Mouse (Mus musculus) R1 (cell line): ENCODE results near the gene Hba-a2.
"Not testable (repeated sequence)": the region's sequence is repeated elsewhere in the genome, so short reads cannot be mapped to it uniquely, and the experiment has no call there.

Source experiments
- DNase-seq: peaks from one replicate; pipeline ENCODE4 v3.0.0-alpha.2; 2018; ENCODE audit warnings: low read depth, low spot score

The Hba-a2 gene

DNA sequence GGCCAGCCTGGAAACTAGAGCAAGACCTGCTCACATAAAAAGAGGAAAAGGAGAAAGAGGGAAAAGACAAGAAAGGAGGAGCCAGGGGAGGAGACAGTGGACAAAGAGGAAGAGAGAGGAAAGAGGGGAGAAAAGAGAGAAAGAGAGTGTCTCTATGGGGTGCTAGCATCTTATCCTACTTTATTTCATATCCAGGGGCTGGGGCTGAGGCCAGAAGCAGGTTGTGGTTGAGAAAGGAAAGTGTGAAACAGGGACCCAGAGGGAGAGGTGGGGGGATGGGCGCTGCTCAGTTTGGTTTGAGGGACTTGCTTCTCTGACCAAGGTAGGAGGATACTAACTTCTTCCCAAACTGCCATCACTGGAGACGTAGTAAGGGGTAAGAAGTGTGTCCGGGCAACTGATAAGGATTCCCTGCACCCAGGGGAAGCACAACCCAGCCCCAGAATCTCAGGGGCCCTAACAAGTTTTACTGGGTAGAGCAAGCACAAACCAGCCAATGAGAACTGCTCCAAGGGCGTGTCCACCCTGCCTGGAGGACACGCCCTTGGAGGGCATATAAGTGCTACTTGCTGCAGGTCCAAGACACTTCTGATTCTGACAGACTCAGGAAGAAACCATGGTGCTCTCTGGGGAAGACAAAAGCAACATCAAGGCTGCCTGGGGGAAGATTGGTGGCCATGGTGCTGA is 13.1 kb upstream of the Hba-a2 start, which contains the start of gene Hba-a1:
Gene Hba-a1 (plus strand): TSS at position 421 of the 687 bp plus-strand sequence.
- not testable (repeated sequence) for DNase-seq

DNA sequence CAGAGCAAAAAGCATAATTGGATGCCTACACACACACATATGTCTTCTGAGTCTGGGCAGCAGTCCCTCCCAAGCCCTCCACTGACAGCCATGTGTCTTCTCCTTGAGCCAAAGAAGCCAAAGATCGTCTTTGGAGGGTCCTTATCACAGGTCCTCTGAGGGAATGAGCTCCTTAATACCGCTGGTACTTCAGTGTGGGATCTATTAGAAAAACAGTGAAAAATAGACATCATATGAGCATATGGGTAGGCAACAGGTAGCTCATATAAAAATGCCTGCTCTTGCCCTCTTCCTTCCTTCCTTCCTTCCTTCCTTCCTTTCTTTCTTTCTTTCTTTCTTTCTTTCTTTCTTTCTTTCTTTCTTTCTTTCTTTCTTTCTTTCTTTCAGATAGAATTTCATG is 11.7 kb upstream of the Hba-a2 start:
- DNase-seq: not testable (repeated sequence)

DNA sequence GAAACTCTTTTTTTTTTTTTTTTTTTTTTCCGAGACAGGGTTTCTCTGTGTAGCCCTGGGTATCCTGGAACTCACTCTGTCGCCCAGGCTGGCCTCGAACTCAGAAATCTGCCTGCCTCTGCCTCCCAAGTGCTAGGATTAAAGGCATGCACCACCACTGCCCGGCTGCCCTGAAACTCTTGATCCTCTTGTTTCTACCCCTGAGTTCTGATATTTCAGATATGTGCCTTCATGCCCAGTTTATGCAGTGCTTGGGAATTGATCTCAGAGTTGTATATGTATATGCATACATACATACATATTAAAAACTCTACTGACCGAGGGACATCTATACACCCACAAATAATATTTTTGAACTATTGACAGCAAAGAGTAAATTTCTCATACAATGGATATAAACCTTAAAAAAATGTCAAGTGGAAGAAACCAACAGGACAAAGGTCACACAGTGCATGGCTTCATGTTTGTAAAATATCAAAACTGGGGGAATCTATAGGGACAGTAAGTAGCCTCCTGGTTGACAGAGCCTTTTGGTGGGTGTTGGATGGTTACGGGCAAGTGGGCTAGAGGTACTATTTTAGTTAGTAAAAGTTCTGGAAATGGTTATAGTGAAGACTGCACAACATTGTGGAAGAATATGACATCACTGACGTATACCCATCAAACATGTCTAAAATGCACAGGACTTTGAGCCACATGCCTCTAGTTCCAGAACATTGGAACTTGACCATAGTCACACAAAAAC is 11.1 kb upstream of the Hba-a2 start:
- no peak for DNase-seq

DNA sequence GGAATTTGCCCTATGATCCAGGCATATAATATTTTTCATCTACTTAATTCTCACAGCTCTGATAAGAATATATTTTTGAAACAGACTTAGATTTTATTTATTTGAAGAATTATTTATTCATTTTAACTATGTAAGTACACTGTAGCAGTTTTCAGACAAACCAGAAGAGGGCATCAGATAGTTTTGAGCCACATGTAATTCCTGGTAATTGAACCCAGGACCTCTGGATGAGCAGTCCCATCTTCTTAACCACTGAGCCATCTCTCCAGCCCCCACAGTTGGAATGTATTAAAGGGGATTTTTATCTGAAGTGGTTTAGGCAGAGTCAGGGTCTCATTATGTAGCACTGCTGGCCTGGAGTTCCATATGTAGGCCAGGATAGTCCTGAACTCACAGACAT is 10.4 kb upstream of the Hba-a2 start:
- not testable (repeated sequence) for DNase-seq

DNA sequence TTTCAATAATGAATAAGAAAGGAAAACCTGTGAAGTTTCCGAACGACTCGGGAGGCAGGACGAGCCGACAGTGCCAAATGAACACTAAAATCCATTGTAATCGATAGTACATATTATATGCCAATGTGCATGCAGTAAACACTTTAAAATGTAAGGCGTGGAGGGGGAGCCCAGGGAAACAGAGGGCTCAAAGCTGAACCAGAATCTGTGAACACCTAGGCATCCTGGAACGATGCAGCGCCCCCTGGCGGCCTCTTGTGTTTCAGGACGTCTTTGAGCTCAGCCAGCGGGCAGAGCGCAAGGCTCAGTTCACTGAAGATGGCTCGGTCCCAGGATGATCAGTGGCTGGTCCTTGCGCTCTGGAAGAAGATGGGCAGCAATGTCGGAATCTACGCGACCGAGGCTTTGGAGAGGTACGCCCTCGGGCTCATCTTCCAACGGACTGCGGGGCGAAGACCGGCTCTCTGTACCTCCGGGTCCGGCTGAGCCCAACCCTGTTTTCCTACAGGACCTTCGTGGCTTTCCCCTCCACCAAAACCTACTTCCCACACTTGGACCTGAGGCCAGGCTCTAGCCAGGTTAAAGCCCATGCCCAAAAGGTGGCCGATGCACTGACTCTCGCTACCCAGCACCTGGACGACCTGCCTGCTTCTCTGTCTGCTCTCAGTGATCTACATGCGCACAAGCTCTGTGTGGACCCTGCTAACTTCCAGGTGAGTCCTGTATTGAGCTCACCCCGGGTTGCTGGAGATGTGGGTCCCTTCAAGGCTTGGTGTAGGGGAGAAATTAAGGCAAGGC is 9.4 kb upstream of the Hba-a2 start, which contains the start of gene Hbq1b:
Gene Hbq1b (plus strand): TSS at position 271 of the 798 bp plus-strand sequence.
- DNase-seq: peak; percentile 65

DNA sequence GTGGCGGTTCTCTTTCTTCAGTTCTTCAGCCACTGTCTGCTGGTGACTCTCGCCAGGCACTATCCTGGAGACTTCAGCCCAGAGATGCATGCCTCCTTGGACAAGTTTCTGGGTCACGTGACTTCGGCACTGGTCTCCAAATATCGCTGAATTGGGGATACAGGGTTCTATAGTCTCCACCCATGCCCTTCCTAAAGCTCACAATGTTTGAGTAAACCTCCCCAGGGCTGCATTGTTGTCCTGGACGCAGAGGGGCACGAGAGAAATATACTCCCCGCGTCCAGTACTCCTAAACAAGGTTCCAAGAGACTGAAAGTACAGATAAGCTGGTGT is 8.8 kb upstream of the Hba-a2 start:
- peak; percentile 51 for DNase-seq

DNA sequence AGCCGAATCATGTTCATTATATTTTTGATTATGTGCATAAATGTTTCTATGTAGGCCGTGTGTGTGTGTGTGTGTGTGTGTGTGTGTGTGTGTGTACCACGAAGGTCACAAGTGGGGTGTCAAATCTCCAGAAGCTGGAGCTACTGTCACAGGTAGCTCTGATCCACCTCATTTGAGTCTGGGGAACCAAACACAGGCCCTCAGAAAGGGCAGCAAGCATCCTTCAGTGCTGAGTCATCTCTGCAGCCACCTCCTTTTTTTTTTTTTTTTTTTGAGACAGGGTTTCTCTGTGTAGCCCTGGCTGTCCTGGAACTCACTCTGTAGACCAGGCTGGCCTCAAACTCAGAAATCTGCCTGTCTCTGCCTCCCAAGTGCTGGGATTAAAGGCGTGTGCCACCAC is 3.5 kb upstream of the Hba-a2 start:
- not testable (repeated sequence) for DNase-seq

DNA sequence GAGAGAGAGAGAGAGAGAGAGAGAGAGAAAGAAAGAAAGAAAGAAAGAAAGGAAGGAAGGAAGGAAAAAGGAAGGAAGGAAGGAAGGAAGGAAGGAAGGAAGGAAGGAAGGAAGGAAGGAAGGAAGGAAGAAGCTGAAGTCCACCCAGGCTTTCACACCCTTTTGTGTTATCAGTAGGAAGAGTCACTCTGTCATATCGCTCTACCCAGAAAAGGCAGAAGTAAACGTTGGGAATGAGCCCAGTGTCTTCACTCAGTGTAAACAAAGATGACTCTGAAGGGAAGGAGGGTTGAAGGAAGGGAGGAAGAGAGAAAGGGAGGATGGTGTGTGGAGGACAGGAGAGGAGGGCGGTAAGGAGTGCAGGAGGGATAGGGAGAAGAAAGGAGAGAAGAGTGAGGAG is 2.8 kb upstream of the Hba-a2 start:
- not testable (repeated sequence) for DNase-seq

DNA sequence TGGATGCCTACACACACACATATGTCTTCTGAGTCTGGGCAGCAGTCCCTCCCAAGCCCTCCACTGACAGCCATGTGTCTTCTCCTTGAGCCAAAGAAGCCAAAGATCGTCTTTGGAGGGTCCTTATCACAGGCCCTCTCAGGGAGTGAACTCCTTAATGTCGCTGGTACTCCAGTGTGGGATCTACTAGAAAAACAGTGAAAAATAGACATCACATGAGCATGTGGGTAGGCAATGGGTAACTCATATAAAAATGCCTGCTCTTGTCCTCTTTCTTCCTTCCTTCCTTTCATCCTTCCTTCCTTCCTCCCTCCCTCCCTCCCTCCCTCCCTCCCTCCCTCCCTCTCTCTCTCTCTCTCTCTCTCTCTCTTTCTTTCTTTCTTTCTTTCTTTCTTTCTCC is 1.1 kb downstream of the Hba-a2 start:
- not testable (repeated sequence) for DNase-seq

DNA sequence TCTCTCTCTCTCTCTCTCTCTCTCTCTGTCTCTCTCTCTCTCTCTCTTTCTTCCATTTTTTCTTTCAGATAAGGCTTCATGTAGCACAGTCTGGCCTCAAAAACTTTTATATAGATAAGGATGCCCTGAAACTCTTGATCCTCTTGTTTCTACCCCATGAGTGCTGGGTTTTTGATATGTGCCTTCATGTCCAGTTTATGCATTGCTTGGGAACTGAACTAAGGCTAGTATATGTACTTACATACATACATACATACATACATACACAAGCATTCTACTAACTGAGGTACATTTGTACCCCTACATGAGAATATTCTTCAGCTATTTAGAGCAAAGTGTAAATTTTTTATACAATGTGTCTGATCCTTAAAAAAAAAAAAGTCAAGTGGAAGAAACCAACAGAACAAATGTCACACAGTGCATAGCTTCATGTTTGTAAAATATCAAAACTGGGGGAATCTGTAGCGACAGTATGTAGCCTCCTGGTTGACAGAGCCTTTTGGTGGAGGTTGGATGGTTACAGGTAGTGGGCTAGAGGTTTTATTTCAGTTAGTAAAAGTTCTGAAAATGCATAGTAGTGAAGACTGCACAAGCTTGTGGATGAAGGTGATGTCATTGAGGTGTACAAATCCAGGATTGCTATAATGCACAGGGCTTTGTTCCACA is 1.7 kb downstream of the Hba-a2 start:
- no peak for DNase-seq

DNA sequence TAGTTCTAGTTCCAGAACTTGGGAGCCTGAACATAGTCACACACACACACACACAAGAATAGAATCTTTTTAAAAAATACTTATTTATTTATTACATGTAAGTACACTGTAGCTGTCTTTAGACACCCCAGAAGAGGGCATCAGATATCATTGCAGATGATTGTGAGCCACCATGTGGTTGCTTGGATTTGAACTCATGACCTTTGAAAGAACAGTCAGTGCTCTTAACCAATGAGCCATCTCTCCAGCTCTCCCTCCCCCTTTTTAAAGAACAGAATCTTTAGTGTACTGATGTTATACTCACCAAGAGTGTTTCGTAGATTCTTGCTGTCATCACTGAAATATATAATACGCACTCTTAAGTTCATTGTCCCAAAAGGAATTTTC is 2.2 kb downstream of the Hba-a2 start:
- no peak for DNase-seq

DNA sequence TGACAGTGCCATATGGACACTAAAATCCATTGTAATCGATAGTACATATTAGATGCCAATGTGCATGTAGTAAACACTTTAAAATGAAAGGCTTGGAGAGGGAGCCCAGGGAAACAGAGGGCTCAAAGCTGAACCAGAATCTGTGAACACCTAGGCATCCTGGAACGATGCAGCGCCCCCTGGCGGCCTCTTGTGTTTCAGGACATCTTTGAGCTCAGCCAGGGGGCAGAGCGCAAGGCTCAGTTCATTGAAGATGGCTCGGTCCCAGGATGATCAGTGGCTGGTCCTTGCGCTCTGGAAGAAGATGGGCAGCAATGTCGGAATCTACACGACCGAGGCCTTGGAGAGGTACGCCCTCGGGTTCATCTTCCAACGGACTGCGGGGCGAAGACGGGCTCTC is 3.6 kb downstream of the Hba-a2 start, which contains the start of gene Hbq1a:
Gene Hbq1a (plus strand): TSS at position 205 of the 400 bp plus-strand sequence.
- peak; percentile 47 for DNase-seq

DNA sequence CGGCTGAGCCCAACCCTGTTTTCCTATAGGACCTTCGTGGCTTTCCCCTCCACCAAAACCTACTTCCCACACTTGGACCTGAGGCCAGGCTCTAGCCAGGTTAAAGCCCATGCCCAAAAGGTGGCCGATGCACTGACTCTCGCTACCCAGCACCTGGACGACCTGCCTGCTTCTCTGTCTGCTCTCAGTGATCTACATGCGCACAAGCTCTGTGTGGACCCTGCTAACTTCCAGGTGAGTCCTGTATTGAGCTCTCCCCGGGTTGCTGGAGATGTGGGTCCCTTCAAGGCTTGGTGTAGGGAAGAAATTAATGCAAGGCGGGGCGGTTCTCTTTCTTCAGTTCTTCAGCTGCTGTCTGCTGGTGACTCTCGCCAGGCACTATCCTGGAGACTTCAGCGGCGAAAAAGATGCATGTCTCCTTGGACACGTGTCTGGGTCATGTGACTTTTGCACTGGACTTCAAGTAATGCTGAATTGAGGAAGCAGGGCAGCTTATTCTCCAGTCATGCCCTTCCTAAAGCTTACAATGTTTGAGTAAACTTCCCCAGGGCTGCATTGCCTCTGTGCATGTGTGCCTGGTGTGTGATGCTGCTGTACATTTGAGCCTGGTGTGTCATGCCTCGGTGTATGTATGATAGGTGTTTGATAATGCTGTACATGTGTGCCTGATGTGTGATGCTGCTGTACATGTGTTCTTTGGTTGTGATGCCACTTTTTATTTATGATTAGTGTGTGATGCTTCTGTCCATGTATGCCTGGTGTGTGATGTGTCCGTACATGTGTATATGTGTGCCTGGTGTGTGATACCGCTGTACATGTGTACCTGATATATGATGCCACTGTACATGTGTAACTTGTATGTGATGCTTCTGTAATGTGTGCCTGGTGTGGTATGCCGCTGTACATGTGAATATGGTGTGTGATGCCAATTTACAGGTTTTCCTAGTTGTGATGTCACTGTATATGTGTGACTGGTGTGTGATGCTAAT is 4.3 kb downstream of the Hba-a2 start:
- peak; percentile 31 for DNase-seq

DNA sequence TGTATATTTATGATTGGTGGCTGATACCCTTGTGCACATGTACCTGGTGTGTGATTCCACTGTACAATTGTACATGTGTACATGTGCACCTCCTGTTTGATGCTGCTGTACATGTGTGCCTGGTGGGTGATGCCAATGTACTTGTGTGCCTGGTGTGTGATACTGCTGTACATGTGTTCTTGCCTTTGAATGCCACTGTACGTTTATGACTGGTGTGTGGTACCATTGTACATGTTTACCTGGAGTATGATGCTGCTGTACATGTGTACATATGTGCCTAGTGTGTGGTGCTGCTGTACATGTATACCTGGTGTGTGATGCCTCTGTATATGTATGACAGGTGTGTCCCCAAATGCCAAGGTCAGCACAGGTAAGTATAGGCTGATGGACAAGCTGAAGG is 5.2 kb downstream of the Hba-a2 start:
- no peak for DNase-seq

DNA sequence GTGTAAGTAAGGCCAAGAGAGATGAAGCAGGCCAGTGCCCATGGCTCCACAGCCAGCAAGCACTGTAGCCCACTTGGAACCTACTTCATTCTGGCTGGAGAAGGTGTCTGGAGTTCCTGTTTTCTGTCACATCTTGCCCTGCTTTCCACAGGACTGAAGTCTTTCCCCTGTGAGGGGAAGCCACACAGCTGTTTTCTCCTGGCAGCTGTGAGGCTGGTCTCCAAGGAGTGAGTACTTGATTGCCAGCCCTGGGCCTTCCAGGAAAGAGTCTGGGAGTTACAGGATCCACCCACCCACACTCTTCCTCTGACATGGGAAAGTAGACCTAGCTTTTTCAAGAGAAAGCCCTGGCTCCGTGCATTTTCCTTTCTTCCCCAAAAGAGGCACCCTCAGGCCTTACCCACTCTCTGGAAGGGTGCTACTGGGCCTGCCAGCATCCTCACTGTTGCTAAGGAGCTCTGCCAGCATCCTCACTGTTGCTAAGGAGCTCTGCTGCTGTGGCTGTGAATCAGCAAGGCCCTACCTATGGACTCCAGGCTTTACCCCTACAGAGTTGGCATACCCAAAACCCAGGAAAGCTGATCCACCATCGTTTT is 6.6 kb downstream of the Hba-a2 start:
- DNase-seq: no peak

DNA sequence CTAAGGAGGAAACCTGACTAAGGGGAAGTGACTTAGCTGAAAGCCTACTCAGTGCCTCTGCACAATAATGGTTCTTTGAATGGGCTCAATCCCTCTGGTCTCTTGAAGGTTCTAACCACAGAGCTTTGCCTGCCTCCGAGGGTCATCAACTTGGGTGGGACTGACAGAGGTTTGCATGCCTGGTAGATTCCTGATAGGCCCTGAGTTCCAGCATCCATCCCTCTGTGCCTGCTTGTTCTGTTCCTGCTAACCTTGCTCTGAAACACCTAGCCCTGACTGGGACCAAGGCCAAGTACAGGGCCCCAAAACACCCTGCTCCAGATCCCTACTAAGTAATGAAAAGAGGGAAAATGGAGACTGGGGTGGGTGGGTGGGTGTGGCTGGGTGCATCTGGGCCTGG is 7.2 kb downstream of the Hba-a2 start:
- no peak for DNase-seq

DNA sequence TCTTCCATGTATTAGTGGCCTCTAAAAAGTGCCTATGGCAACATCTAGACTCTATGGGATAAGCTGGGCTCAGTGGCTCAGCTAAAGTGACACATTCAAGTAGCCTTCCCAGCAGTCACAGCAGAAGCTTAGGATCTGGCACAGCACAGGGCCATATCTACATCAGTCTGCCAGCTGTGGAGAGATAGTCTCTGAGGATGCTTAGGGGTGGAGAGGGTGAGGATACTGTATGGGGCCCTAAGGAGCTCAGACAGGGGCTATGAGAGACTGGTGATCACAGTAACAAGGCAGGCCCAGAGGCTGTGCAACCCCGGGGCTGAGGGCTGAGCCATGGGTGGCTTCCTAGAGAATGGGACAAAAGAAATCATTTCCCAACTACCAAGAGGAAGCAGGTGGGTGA is 10.7 kb downstream of the Hba-a2 start:
- DNase-seq: no peak

DNA sequence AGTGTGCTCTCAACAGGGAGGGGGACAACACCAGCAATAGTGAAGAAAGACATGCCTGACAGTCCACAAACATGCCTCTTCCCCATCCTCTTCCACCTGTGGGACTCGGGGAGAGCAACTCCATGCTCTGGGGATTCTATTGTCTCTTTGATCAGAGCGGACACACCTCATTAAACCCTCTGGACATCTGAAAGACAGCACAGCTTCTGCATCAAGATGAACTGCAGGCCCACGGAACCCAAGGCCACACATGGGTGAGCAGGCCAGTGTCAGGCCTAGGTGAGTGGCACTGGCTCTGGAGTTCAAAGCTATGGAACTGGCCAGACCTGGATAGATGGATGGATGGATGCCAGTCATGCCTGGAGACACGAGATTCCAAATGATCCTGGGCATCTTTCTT is 13.2 kb downstream of the Hba-a2 start:
- DNase-seq: no peak

DNA sequence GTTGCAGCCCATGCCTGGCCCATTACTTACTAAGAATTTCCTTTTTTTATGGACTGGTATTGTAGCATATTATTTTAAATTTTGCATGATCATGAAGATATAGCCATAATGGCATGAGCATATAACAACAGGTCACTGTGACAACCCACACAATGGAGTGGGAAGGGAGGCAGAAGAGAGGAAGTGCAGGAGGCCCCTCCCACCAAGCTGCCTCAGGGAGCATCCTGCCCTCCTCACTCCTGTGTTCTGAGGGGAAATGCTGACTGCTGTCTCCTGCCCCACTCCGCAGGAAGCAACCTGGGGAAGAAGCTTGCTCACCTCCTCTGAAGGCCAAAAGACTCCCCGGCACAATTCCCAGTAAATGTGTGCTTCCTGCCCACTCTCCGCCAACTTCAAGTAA is 13.6 kb downstream of the Hba-a2 start:
- DNase-seq: no peak

DNA sequence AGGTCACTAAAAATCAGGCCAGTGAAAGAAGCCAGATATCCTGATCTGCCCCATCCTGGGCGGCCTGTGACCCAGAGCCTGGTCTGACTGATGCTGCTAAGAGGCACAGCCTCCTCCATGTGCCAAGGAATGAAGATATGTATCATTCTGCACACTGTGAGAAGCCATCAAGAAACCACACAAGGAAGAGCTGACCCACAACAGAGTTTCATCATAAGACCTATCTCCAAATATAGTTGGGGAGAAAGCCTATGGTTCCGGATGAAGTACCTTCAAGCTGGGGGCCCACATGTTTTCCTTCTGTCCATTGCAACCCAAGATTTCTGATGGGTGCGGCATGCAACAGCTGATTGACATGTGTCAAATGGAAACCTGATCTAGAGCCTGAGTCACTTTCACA is 19.7 kb downstream of the Hba-a2 start:
- DNase-seq: no peak
